Mouse (Mus musculus): ENCODE results near the gene Rpl41. TPM values are rescaled to one million over a fixed set of nuclear protein-coding genes. Genes with fewer than 3 reads are reported as not detected.

Gene Rpl41
- polyA plus RNA-seq, 1 experiment: 1,655 TPM

DNA sequence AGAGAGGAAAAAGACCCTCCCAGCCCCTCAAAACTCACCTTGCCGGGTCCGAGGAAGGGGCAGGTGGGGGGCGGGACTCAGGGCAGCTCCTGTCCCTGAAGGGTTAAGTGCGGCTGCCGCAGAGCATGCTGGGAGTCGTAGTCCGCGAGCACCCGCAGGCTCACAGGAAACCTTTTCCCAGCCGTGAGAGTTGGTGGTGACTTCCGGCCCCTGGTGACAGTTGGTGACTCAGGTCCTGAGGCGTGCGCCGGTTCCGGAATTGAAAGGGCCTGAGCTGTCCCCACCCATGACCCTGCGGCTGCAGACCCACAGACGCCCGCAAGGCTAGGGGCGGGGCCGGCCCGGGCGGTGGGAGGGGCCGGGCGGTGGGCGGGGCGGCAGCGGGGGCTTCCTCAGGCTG is 50.5 kb downstream of the Rpl41 start, which contains the start of gene Myl6b:
Myl6b (minus strand) TSS at position 96 of the 400 bp plus-strand sequence.
- WGBS: 2% methylated on average over 27 of the region's 27 CpGs
- H3K4me1 ChIP-seq (ENCODE audit: control insufficient read depth, insufficient read depth, insufficient read length, low read length): peaks cover 14% of the 10 kb centered on the region
- TF ChIP-seq POLR2A (IDR thresholded peaks at IDR 0.05; ENCODE audit: low read depth, low read length): no peak
- no peak for TF ChIP-seq CTCF (IDR thresholded peaks at IDR 0.05; ENCODE audit: extremely low read depth, insufficient read length, insufficient replicate concordance, low read depth, low read length)
- no peaks in the 10 kb centered on the region for H3K27me3 ChIP-seq (ENCODE audit: control insufficient read depth, insufficient read depth, low read length)
- no peaks in the 10 kb centered on the region for H3K36me3 ChIP-seq (ENCODE audit: control insufficient read depth, insufficient read depth, low read length)
- peak within 1 kb of the TSS; percentile 93 for H3K27ac ChIP-seq (ENCODE audit: insufficient read depth, low read depth, low read length)
- peak within 1 kb of the TSS; percentile 95 for H3K4me3 ChIP-seq (ENCODE audit: low read depth, low read length)

Other genes starting within 250 kb of the Rpl41 start
- gene Pan2, start 246.0 kb downstream of the Rpl41 start, polyA plus RNA-seq (2012; rRNA removed): 10.3 and 17.7 TPM in 2 replicates
- gene Cnpy2, start 226.8 kb downstream of the Rpl41 start, polyA plus RNA-seq (2012; rRNA removed): 31.8 and 46.6 TPM in 2 replicates
- 233 and 588 TPM in 2 replicates for gene Cs, start 211.6 kb downstream of the Rpl41 start, polyA plus RNA-seq (2012; rRNA removed)
- 36.5 and 79.1 TPM in 2 replicates for gene Coq10a, start 180.3 kb downstream of the Rpl41 start, polyA plus RNA-seq (2012; rRNA removed)
- 15.3 and 22.1 TPM in 2 replicates for gene Ankrd52, start 172.2 kb downstream of the Rpl41 start, polyA plus RNA-seq (2012; rRNA removed)
- 165 and 301 TPM in 2 replicates for gene Slc39a5, start 148.1 kb downstream of the Rpl41 start, polyA plus RNA-seq (2012; rRNA removed)
- 21.6 and 37.8 TPM in 2 replicates for gene Nabp2, start 137.8 kb downstream of the Rpl41 start, polyA plus RNA-seq (2012; rRNA removed)
- 11.0 and 23.0 TPM in 2 replicates for gene Rnf41, start 137.6 kb downstream of the Rpl41 start, polyA plus RNA-seq (2012; rRNA removed)
- gene Smarcc2, start 90.1 kb downstream of the Rpl41 start, polyA plus RNA-seq (2012; rRNA removed): 44.0 and 98.4 TPM in 2 replicates
- 492 and 749 TPM in 2 replicates for gene Myl6, start 55.2 kb downstream of the Rpl41 start, polyA plus RNA-seq (2012; rRNA removed)
- gene Myl6b, start 50.6 kb downstream of the Rpl41 start, polyA plus RNA-seq (2012; rRNA removed): 0.43 and 1.2 TPM in 2 replicates
- gene Esyt1, start 23.4 kb downstream of the Rpl41 start, polyA plus RNA-seq (2012; rRNA removed): 20.0 and 26.3 TPM in 2 replicates
- 6.4 and 15.2 TPM in 2 replicates for gene Zc3h10, start 1.5 kb downstream of the Rpl41 start, polyA plus RNA-seq (2012; rRNA removed)
- gene Pa2g4, start 16.7 kb upstream of the Rpl41 start, polyA plus RNA-seq (2012; rRNA removed): 3.2 and 6.9 TPM in 2 replicates
- gene Erbb3, start 40.3 kb upstream of the Rpl41 start, polyA plus RNA-seq (2012; rRNA removed): 32.3 and 127 TPM in 2 replicates
- 439 and 930 TPM in 2 replicates for gene Rps26, start 77.4 kb upstream of the Rpl41 start, polyA plus RNA-seq (2012; rRNA removed)
- 0.65 and 0.95 TPM in 2 replicates for gene Ikzf4, start 96.7 kb upstream of the Rpl41 start, polyA plus RNA-seq (2012; rRNA removed)
- gene Suox, start 124.8 kb upstream of the Rpl41 start, polyA plus RNA-seq (2012; rRNA removed): 10.4 and 14.2 TPM in 2 replicates
- gene Rab5b, start 147.0 kb upstream of the Rpl41 start, polyA plus RNA-seq (2012; rRNA removed): 17.2 and 32.2 TPM in 2 replicates
- gene Pmel, start 154.9 kb upstream of the Rpl41 start, polyA plus RNA-seq (2012; rRNA removed): 1.4 and 2.1 TPM in 2 replicates
- gene Cdk2, start 155.7 kb upstream of the Rpl41 start, polyA plus RNA-seq (2012; rRNA removed): 4.2 and 6.1 TPM in 2 replicates
- 35.0 and 101 TPM in 2 replicates for gene Dgka, start 195.6 kb upstream of the Rpl41 start, polyA plus RNA-seq (2012; rRNA removed)
- gene Pym1, start 198.6 kb upstream of the Rpl41 start, polyA plus RNA-seq (2012; rRNA removed): 6.9 and 17.0 TPM in 2 replicates
- gene Mmp19, start 241.6 kb upstream of the Rpl41 start, polyA plus RNA-seq (2012; rRNA removed): 1.2 and 2.5 TPM in 2 replicates

All from small intestine, adult 2 months (tissue).